ENCODE assay signal across 13 mouse cellular contexts in the genomic region with DNA sequence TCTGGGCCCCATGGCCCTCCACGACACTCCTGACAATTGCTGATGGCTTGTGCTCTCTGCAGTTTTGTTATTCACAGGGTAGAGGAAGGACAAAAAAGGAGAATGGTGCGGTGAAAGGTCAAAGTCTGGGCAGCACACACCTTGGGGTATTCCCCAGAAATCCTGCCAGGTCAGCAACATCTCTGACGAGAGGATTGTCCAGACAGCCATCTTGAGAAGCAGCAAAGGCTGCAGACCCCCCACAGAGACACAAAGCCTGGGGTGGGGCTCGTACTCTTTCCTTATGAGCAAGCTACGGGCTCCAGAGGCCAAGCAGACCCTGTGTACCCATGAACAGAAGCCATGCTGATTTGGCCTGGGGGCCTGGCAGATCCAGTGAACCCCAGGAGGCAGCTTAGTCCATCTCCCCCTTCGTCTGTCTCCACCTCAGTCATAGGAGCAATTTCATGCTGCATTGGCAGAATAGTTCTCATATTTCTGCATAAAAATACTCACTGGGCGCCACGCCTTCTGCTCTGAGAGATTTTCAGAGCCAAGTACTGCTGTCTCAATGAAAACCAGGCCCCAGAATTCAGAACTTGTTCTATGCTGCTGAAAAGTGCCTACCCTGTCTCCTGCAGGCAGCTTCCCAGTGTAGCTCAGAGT. TPM values are rescaled to one million over a fixed set of nuclear protein-coding genes. Genes with fewer than 3 reads are reported as not detected.
DNase-seq lines count a peak whose midpoint lies in the region; ATAC-seq and TF ChIP-seq lines count a peak whose summit lies in the region.
"Had no signal": no experiment of that assay in that cellular context is flagged by ENCODE, and none has a peak within 500 bp of the region (broad histone marks: within the 10 kb centered on the region; RNA-seq: fewer than 3 reads in every experiment).

No protein-coding gene starts in this region.

- peak; percentile 66 for ATAC-seq in intestine, postnatal 0 days
- ATAC-seq: liver, postnatal 0 days had no signal

- H3K9me3 ChIP-seq in intestine, postnatal 0 days (ENCODE audit: control insufficient read depth), result no peaks in the 10 kb centered on the region
- H3K9me3 ChIP-seq: hindbrain, embryonic 15.5 days; stomach, embryonic 15.5 days had no signal

- 0 out of 2 replicates have a peak, but pooled peaks cover 4% of the 10 kb centered on the region for H3K4me1 ChIP-seq in intestine, postnatal 0 days (replicated peaks; ENCODE audit: control insufficient read depth, insufficient read depth, low read length)
- H3K4me1 ChIP-seq: hindbrain, embryonic 15.5 days had no signal

- no peaks in the 10 kb centered on the region for H3K36me3 ChIP-seq in intestine, postnatal 0 days (ENCODE audit: control insufficient read depth, insufficient read depth)
- H3K36me3 ChIP-seq: hindbrain, embryonic 15.5 days; stomach, embryonic 15.5 days had no signal

- TF ChIP-seq CTCF in intestine, postnatal 0 days (IDR thresholded peaks at IDR 0.05; ENCODE audit: low read depth), result no peak

- H3K9ac ChIP-seq in intestine, postnatal 0 days (ENCODE audit: low read depth, low read length), result no peak overlapping the region
- H3K9ac ChIP-seq: hindbrain, embryonic 15.5 days; liver, postnatal 0 days; stomach, embryonic 15.5 days had no signal

- WGBS in intestine, postnatal 0 days, result 64% methylated on average over 8 of the region's 8 CpGs

- no peak overlapping the region for H3K4me2 ChIP-seq in intestine, postnatal 0 days (replicated peaks; ENCODE audit: low read depth)
- H3K4me2 ChIP-seq: hindbrain, embryonic 15.5 days; stomach, embryonic 15.5 days had no signal

- no peak overlapping the region for H3K27ac ChIP-seq in intestine, postnatal 0 days (ENCODE audit: low read depth, low read length)
- H3K27ac ChIP-seq: hindbrain, embryonic 15.5 days; stomach, embryonic 15.5 days had no signal

- H3K27me3 ChIP-seq in intestine, postnatal 0 days (replicated peaks; ENCODE audit: control insufficient read depth, insufficient read depth, low read length), result no peaks in the 10 kb centered on the region
- H3K27me3 ChIP-seq: hindbrain, embryonic 15.5 days; stomach, embryonic 15.5 days had no signal

- no peak overlapping the region for H3K4me3 ChIP-seq in intestine, postnatal 0 days (ENCODE audit: low read depth, low read length)
- H3K4me3 ChIP-seq: hindbrain, embryonic 15.5 days; stomach, embryonic 15.5 days had no signal

- DNase-seq in kidney, adult 9 months, result peak; percentile 29
- no peak for DNase-seq in kidney, postnatal 25 days
- peak; percentile 71 for DNase-seq in 3T3-L1 (ENCODE audit: low read depth, low spot score)
- DNase-seq in Muller cell, postnatal 12 days (ENCODE audit: inconsistent ontology term), result peak; percentile 59
- DNase-seq in layer of hippocampus, adult 9-10 months (ENCODE audit: low spot score), result no peak
- no peak for DNase-seq in left cerebral cortex, adult 8-10 months (ENCODE audit: low spot score in 2 of 2)
- DNase-seq: adrenal gland, postnatal 14 days; cerebellum, adult 2 months; liver, postnatal 0 days; retina, postnatal 1 day had no signal

RNA-seq across cellular contexts. Expression of a gene that starts 27.5 kb away (rescaled TPM):
- 1.8 and 2.2 TPM in 2 replicates for polyA plus RNA-seq in intestine, postnatal 0 days (2015; fragmentation: Nextera tagmentation; extraction: Ambion mirVana)
- total RNA-seq in left cerebral cortex, adult 8-10 months (2022), result 10 to 100 TPM; 10.2 to 19.4 (median 12.9) TPM

RNA-seq across cellular contexts. Expression of a gene that starts 27.7 kb away (rescaled TPM):
- polyA plus RNA-seq in intestine, postnatal 0 days (2015; fragmentation: Nextera tagmentation; extraction: Ambion mirVana), result 277 and 297 TPM in 2 replicates
- total RNA-seq in left cerebral cortex, adult 8-10 months (2022), result 10 to 100 TPM; 63.3 to 69.9 (median 64.2) TPM

RNA-seq across cellular contexts. Expression of a gene that starts 47.1 kb away (rescaled TPM):
- polyA plus RNA-seq in intestine, postnatal 0 days (2015; fragmentation: Nextera tagmentation; extraction: Ambion mirVana), result 11.7 and 12.9 TPM in 2 replicates
- 10 to 100 TPM; 17.6 to 21.2 (median 19.5) TPM for total RNA-seq in left cerebral cortex, adult 8-10 months (2022)

RNA-seq across cellular contexts. Expression of a gene that starts 57.3 kb away (rescaled TPM):
- polyA plus RNA-seq in intestine, postnatal 0 days (2015; fragmentation: Nextera tagmentation; extraction: Ambion mirVana), result 5.3 and 5.7 TPM in 2 replicates
- total RNA-seq in left cerebral cortex, adult 8-10 months (2022), result 10 to 100 TPM; 56.8 to 64.3 (median 60.9) TPM
- polyA plus RNA-seq: liver, postnatal 0 days had no signal

Comparison
In these comparisons a context has a peak if more than half of its experiments do, and no peak if none do; other contexts are left out.
1. DNase-seq: peak in kidney, adult 9 months (single experiment), 3T3-L1 (single experiment) and Muller cell, postnatal 12 days (single experiment); none in kidney, postnatal 25 days (0 of 2), layer of hippocampus, adult 9-10 months (single experiment) and left cerebral cortex, adult 8-10 months (0 of 2).